Mouse (Mus musculus): ENCODE data around the gene Adamts7.

The Adamts7 gene

GRCm38 (mm10) chr9:90162926-90163748, at the start of gene Adamts7:
Gene Adamts7 (plus strand): TSS chr9:90163069.
- peak; percentile 9 for DNase-seq (ENCODE audit: low read depth, low spot score)

GRCm38 (mm10) chr9:90113151-90113550, 49.7 kb upstream of the Adamts7 start:
- DNase-seq (ENCODE audit: low read depth, low spot score): no peak

GRCm38 (mm10) chr9:90113651-90114566, 49.0 kb upstream of the Adamts7 start:
- peak; percentile 96 for DNase-seq (ENCODE audit: low read depth, low spot score)

GRCm38 (mm10) chr9:90114567-90115307, 48.1 kb upstream of the Adamts7 start, which contains the start of gene Morf4l1:
Gene Morf4l1 (minus strand): TSS chr9:90114774.
- DNase-seq (ENCODE audit: low read depth, low spot score): peak; percentile 98

GRCm38 (mm10) chr9:90115308-90115700, 47.6 kb upstream of the Adamts7 start:
- no peak for DNase-seq (ENCODE audit: low read depth, low spot score)

- no peak for DNase-seq (ENCODE audit: low read depth, low spot score)
Measured at GRCm38 (mm10) chr9:90117234-90117633, 45.6 kb upstream of the Adamts7 start.

- no peak for DNase-seq (ENCODE audit: low read depth, low spot score)
Measured at GRCm38 (mm10) chr9:90122246-90122740, 40.6 kb upstream of the Adamts7 start.

GRCm38 (mm10) chr9:90124156-90124872, 38.6 kb upstream of the Adamts7 start:
- DNase-seq (ENCODE audit: low read depth, low spot score): no peak

- no peak for DNase-seq (ENCODE audit: low read depth, low spot score)
Measured at GRCm38 (mm10) chr9:90124873-90125245, 38.0 kb upstream of the Adamts7 start.

- DNase-seq (ENCODE audit: low read depth, low spot score): no peak
Measured at GRCm38 (mm10) chr9:90125416-90126099, 37.3 kb upstream of the Adamts7 start.

- DNase-seq (ENCODE audit: low read depth, low spot score): peak; percentile 89
Measured at GRCm38 (mm10) chr9:90126260-90127010, 36.4 kb upstream of the Adamts7 start.

GRCm38 (mm10) chr9:90127146-90127545, 35.7 kb upstream of the Adamts7 start:
- DNase-seq (ENCODE audit: low read depth, low spot score): no peak

GRCm38 (mm10) chr9:90128636-90129201, 34.1 kb upstream of the Adamts7 start:
- DNase-seq (ENCODE audit: low read depth, low spot score): no peak

GRCm38 (mm10) chr9:90133562-90134355, 29.1 kb upstream of the Adamts7 start:
- no peak for DNase-seq (ENCODE audit: low read depth, low spot score)

- DNase-seq (ENCODE audit: low read depth, low spot score): no peak
Measured at GRCm38 (mm10) chr9:90135466-90135865, 27.4 kb upstream of the Adamts7 start.

GRCm38 (mm10) chr9:90135963-90136677, 26.7 kb upstream of the Adamts7 start:
- DNase-seq (ENCODE audit: low read depth, low spot score): no peak

GRCm38 (mm10) chr9:90136678-90136965, 26.2 kb upstream of the Adamts7 start:
- no peak for DNase-seq (ENCODE audit: low read depth, low spot score)

- DNase-seq (ENCODE audit: low read depth, low spot score): no peak
Measured at GRCm38 (mm10) chr9:90145788-90146187, 17.1 kb upstream of the Adamts7 start.

All from CD4-positive helper T cell, adult 2 months (primary cell).